Mouse (Mus musculus) CD4-positive, CD25-positive, alpha-beta regulatory T cell (primary cell): ENCODE data around the gene A530084C06Rik. TPM values are rescaled to one million over a fixed set of nuclear protein-coding genes. Genes with fewer than 3 reads are reported as not detected.

Experiments used
- polyA plus RNA-seq: library from polyadenylated mRNA; unstranded; fragments of 100-300 nt; shearing (Covaris generic); gene quantifications from one replicate; pipeline ENCODE4 v1.2.1, GENCODE M21; 2017

Gene A530084C06Rik
- not detected for polyA plus RNA-seq

GRCm38 (mm10) chr13:31558521-31559418, at the start of gene A530084C06Rik:
Gene A530084C06Rik (minus strand): TSS chr13:31559333.

GRCm38 (mm10) chr13:31555834-31556233, 3.3 kb downstream of the A530084C06Rik start, which contains the start of gene Foxq1:
Gene Foxq1 (plus strand): TSS chr13:31556134.

Other genes with a start within 250 kb of the A530084C06Rik start
- gene Foxq1, start 3.2 kb downstream of the A530084C06Rik start, polyA plus RNA-seq: not detected
- not detected for gene Foxf2, start 66.5 kb upstream of the A530084C06Rik start, polyA plus RNA-seq
- gene Foxc1, start 247.3 kb upstream of the A530084C06Rik start, polyA plus RNA-seq: 0.06 TPM